In genomic region chr11:23769033-23769432, GRCm38 (mm10) we compare ENCODE assay signal across 13 mouse cellular contexts. TPM values are rescaled to one million over a fixed set of nuclear protein-coding genes. Genes with fewer than 3 reads are reported as not detected.
DNase-seq lines count a peak whose midpoint lies in the region; ATAC-seq and TF ChIP-seq lines count a peak whose summit lies in the region.
"Had no signal": no experiment of that assay in that cellular context is flagged by ENCODE, and none has a peak within 500 bp of the region (broad histone marks: within the 10 kb centered on the region; RNA-seq: fewer than 3 reads in every experiment).

No protein-coding gene starts in this region.

- no peaks in the 10 kb centered on the region for H3K9me3 ChIP-seq in heart, postnatal 0 days (replicated peaks; ENCODE audit: control insufficient read depth, low read length)
- H3K9me3 ChIP-seq: embryonic facial prominence, embryonic 13.5 days; forebrain, embryonic 12.5 days; hindbrain, embryonic 12.5 days; liver, embryonic 13.5 days; lung, embryonic 15.5 days had no signal

- no peak for TF ChIP-seq POLR2A in spleen, adult 2 months (IDR thresholded peaks at IDR 0.05; ENCODE audit: low read depth, low read length)
- TF ChIP-seq POLR2A in lung, adult 2 months (IDR thresholded peaks at IDR 0.05; ENCODE audit: borderline replicate concordance, extremely low read depth, low read depth, low read length): no peak

- intact Hi-C loops in gastrocnemius, adult 2 months (cut with DNase I): no loop called here
- intact Hi-C loops in heart, postnatal 36 days (cut with DNase I): no loop called here

- no peak for TF ChIP-seq EP300 in heart, postnatal 0 days (IDR thresholded peaks at IDR 0.05; ENCODE audit: low read depth)

- no peak for TF ChIP-seq CTCF in gastrocnemius, adult 2 months (IDR thresholded peaks at IDR 0.05)
- no peak for TF ChIP-seq CTCF in heart, postnatal 0 days (IDR thresholded peaks at IDR 0.05; ENCODE audit: low read depth)
- TF ChIP-seq CTCF in spleen, adult 2 months (IDR thresholded peaks at IDR 0.05; ENCODE audit: extremely low read depth, insufficient read depth, insufficient read length, insufficient replicate concordance): no peak
- TF ChIP-seq CTCF in lung, adult 2 months (IDR thresholded peaks at IDR 0.05; ENCODE audit: insufficient read depth, low read length): no peak

- DNase-seq in gastrocnemius, adult 2 months: no peak
- DNase-seq in gastrocnemius, postnatal 10 days: no peak
- DNase-seq in heart, postnatal 0 days (ENCODE audit: low spot score): no peak
- no peak for DNase-seq in heart, postnatal 36 days
- DNase-seq in spleen, adult 2 months (ENCODE audit: low read depth in 1 of 2, low spot score in 2 of 2): no peak
- no peak for DNase-seq in spleen, adult 12 weeks (ENCODE audit: low spot score)
- no peak for DNase-seq in lung, adult 2 months
- no peak for DNase-seq in natural killer cell, adult 2 months (ENCODE audit: low spot score in 2 of 2)
- DNase-seq: liver, embryonic 13.5 days had no signal

- no peak for ATAC-seq in heart, postnatal 0 days (ENCODE audit: insufficient read depth, low read depth)

- H3K27me3 ChIP-seq in heart, postnatal 0 days (ENCODE audit: control insufficient read depth, insufficient read depth, low read length): no peaks in the 10 kb centered on the region
- H3K27me3 ChIP-seq in spleen, adult 2 months (ENCODE audit: control insufficient read depth, insufficient read depth, low read length): no peaks in the 10 kb centered on the region
- H3K27me3 ChIP-seq: lung, embryonic 15.5 days had no signal

- H3K27ac ChIP-seq in gastrocnemius, adult 2 months: peak overlapping the region; percentile 100
- no peak overlapping the region for H3K27ac ChIP-seq in heart, postnatal 0 days (ENCODE audit: low read depth)
- H3K27ac ChIP-seq in spleen, adult 2 months (ENCODE audit: insufficient read depth, low read length): no peak overlapping the region
- H3K27ac ChIP-seq: embryonic facial prominence, embryonic 13.5 days; forebrain, embryonic 12.5 days; hindbrain, embryonic 12.5 days; lung, embryonic 15.5 days had no signal

- H3K4me2 ChIP-seq in heart, postnatal 0 days (ENCODE audit: low read depth, low read length): peak overlapping the region; percentile 43; the same call in 1 of the 2 replicates

- H3K9ac ChIP-seq in heart, postnatal 0 days (replicated peaks; ENCODE audit: low read depth, low read length): no peak overlapping the region
- H3K9ac ChIP-seq: embryonic facial prominence, embryonic 13.5 days; forebrain, embryonic 12.5 days; lung, embryonic 15.5 days had no signal

- H3K4me3 ChIP-seq in gastrocnemius, adult 2 months: peak overlapping the region; percentile 93
- H3K4me3 ChIP-seq in heart, postnatal 0 days (ENCODE audit: low read depth, low read length): peak overlapping the region; percentile 9; the same call in 1 of the 2 replicates
- H3K4me3 ChIP-seq in spleen, adult 2 months (ENCODE audit: extremely low read depth, insufficient read depth, insufficient read length): peak overlapping the region; percentile 49; the same call in 1 of the 2 replicates
- no peak overlapping the region for H3K4me3 ChIP-seq in lung, adult 2 months (replicated peaks; ENCODE audit: extremely low read depth, low read depth, low read length)

- peaks cover 4% of the 10 kb centered on the region; the same call in 1 of the 2 replicates for H3K4me1 ChIP-seq in heart, postnatal 0 days (ENCODE audit: control insufficient read depth, insufficient read depth)
- peaks cover 5% of the 10 kb centered on the region for H3K4me1 ChIP-seq in spleen, adult 2 months (ENCODE audit: control insufficient read depth, insufficient read depth, insufficient read length)
- H3K4me1 ChIP-seq in lung, adult 2 months (ENCODE audit: control insufficient read depth, insufficient read depth, low read length): no peaks in the 10 kb centered on the region; the same call in 1 of the 2 replicates

- no peaks in the 10 kb centered on the region for H3K36me3 ChIP-seq in heart, postnatal 0 days (replicated peaks; ENCODE audit: control insufficient read depth, insufficient read depth, low read length)
- no peaks in the 10 kb centered on the region for H3K36me3 ChIP-seq in spleen, adult 2 months (ENCODE audit: control insufficient read depth, insufficient read depth, low read length)
- H3K36me3 ChIP-seq: embryonic facial prominence, embryonic 13.5 days; forebrain, embryonic 12.5 days; hindbrain, embryonic 12.5 days; liver, embryonic 13.5 days; lung, embryonic 15.5 days had no signal

RNA-seq across cellular contexts. Expression of gene Rel, which starts 1.7 kb away (rescaled TPM):
- 1 to 10 TPM; 3.1 to 3.8 TPM for total RNA-seq in gastrocnemius, adult 2 months (2021)
- total RNA-seq in gastrocnemius, postnatal 10 days (2021): 1 to 10 TPM; 3.1 to 4.7 TPM
- 4.1 TPM in 2 replicates for total RNA-seq in heart, postnatal 0 days (2014; rRNA removed; ENCODE audit: low replicate concordance)
- polyA plus RNA-seq in heart, postnatal 0 days (2015; fragmentation: Nextera tagmentation; extraction: Ambion mirVana): 2.1 and 2.2 TPM in 2 replicates
- 1 to 10 TPM; 8.1 to 8.5 TPM for total RNA-seq in heart, postnatal 36 days (2021)
- 12.4 and 13.6 TPM in 2 replicates for polyA plus RNA-seq in spleen, adult 2 months (2012; rRNA removed)
- polyA plus RNA-seq in lung, adult 2 months (2012; rRNA removed): 2.5 and 4.1 TPM in 2 replicates
